Mouse (Mus musculus) kidney, adult 9 months (tissue): Measurements from ENCODE around the gene Gna12.
A peak's percentile ranks its signal among the peaks of the same experiment; 100 is the strongest.

Experiments
- DNase-seq: peaks from one replicate; pipeline ENCODE4 v3.0.0; 2022

Gene Gna12

DNA sequence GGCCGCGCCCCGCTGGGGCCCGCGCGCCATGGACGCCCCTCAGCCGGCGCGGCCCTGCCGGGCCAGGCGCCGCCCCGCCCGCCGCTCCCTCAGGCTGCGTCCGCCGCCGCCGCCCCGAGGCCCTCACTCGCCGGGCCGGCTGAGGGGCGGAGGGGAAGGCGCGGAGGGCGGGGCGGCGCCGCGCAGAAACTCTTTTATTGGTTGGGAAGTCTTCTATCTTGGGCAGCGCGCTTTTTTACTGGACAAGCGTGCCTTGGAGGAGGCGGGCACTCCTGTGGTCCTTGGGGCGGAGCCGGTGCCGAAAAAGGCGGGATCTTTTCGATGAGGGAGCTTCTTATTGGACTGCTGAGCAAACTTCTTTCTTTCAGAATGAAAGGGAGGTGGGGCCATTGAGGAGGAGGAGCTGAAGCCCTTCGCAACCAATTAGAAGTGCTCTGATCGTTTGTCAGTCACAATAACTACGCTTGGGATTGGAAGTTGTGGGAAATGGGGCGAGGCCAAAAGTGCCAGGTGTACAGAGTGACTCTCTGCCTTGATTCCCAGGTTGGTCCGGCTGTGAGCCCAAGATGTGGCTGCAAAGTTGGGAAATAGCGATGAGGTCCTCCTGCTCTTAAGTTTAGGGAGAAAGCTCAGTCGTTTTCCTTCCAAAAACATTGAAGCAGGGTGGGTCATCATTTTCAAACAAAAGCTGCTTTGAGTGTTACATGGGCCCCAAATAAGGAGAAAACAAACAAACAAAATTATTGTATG lies at the start of gene Gna12:
TSS of gene Gna12 (minus strand) at position 118 of the 750 bp plus-strand sequence.
- peak; percentile 100 for DNase-seq

DNA sequence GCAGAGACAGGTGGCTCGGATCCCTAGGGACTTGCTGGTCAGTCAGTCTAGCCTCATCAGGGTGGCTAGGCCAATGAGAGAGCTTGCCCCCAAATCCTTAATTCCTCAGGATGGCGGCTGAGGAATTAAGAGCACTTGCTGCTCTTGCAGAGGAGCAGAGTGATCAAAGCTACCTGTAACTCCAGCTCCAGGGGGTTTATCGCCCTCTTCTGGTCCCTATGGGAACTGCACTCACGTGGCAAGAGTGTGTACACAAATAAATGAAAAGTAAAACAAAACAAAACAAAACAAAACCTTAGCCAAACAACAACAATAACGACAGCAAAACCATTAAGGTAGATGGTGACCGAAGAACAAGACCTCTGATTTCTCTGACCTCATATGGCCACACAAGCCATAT lies 48.4 kb upstream of the Gna12 start:
- DNase-seq = no peak

DNA sequence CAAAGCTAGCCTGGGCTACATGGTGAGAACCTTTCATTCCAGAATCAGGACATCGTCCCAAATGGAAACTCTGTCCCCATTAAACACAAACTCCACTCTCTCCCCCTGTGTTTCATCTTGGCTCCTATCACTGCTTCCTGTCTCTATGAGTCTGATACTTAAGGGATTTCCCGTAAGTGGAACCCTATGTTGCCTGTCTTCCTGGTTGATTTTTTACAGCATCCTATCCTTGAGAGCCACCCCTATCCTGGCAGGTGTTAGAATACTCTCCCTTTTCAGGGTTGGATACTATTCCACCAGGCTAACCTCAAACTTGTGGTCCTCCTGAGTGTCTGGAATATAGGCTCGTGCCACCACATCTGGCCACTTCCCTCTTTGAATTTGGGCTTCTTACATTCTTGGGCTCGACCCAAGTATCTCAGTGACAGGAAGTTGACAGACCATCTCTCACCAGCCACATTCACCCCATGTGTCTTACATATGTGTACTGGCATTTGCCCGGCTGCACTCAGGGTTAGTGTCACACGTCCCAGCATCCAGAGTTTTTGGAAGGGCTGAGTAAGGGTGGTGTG lies 43.6 kb upstream of the Gna12 start:
- no peak for DNase-seq

DNA sequence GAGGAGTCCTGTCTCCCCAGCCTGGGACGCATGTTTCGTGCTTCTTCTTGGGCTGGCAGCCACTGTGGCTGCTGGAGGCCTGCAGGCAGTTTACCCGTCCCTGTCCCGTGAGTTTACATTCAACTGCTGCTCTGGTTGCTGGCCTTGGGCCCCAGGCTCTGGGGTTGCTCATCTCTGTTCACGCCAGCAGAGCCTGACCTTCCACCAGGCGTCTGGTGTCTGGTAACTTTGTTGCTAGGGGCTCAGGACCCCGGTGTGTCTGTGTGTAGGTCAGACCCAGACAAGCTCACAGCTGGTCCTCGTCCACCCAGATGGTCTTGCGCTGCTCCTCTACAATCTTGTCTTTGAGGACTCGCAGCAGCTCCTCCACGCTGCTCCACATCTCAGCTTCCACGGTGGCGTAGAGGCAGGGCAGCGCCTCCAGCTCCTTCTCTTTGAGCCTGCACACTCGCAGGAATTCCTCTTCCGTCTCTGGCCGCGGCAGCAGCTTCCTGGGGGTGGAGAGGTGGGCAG lies 42.9 kb upstream of the Gna12 start:
- DNase-seq = no peak

DNA sequence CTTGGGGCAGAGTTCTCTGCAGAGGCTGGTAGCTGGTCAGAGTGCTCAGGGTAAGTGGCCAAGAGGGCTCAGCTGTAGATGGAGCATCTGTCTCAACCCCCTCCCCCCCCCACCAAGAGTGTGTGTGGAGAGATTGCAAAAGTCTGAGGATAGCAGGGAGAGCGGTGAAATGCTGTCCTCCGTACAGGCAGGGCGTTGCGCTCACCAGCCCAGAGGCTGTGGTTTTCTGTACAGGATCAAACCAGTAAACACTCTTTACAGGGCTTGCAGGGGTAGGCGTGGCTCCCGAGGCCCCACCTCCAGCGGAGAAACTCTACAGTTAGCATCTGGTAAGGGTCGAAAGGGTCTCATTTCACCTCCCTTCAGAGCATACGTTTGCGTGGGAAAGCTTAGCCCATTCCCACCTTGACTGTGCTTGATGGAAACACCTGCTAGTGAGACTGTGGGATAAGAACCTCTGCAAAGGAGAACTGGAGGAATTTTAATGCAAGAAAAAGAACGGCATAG lies 42.4 kb upstream of the Gna12 start:
- no peak for DNase-seq

DNA sequence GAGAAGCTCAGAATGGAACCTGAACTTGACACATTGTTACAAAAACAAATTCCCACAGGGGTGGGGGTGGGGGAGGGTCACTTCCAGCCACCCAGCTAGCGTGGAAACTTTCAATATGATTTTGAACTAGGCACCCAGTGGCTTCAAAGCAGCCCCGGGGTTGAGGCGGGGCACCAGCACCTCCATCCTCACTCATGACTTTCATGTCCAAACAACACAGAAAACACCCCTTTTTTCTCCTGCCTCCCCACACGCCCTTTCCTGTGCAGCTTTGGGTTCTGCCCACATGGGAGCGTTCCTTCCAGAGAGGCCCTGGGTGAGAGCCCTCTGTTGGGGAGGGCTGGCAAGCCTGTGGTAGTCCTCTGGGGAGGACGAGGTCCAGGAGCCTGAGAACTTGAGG lies 41.0 kb upstream of the Gna12 start:
- no peak for DNase-seq

DNA sequence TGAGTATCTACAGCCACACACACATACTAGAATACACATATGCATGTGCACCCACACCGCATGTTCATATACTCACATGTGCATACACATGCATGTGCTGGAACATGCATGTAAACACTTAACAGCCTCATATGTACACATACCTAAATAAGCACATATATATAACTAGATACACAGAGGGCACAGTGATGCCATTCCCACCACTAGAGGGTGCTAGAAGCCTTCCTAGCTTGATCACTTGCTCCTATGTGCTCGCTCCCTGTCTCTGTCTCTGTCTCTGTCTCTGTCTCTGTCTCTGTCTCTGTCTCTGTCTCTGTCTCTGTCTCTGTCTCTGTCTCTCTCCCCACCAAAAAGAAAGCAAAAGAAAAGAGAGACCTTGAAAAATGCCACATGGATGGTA lies 38.8 kb upstream of the Gna12 start:
- peak; percentile 67 for DNase-seq

DNA sequence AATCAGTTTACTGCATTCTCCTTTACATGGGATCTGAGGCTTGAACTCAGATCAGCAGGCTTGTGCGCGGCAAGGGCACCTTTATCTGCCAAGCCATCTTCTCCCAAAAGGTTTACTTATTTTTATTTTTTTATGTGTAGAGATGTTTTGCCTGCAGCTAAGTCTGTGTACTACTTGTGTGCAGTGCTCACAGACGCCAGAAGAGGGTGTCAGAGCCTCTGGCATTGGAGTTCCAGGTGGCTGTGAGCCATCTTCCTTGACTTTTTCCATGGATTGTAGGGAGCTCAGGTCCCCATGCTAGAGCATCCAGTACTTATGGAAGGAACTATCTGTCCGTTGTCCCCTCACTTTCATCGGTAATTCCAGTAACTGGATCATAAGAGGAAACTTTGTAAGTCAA lies 29.5 kb upstream of the Gna12 start:
- no peak for DNase-seq

DNA sequence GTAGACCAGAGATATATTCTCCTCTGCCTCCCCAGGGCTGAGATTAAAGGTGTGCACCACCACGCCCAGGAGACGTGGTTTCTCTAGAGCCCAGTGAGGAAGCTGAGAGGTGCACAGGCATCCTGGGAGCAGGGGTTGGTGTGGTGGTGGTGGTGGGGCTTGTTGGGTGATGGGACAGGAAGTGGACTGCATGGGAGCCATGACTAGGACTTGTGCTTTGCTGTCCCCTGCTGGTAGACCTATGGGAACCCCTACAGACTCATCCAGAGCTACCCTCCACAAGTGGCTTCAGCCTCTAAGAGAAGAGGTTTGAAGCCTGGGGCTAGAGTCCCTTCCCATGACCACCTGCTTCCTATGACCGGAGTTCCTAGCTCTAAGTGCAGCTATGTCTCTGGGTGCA lies 28.1 kb upstream of the Gna12 start:
- DNase-seq = no peak

DNA sequence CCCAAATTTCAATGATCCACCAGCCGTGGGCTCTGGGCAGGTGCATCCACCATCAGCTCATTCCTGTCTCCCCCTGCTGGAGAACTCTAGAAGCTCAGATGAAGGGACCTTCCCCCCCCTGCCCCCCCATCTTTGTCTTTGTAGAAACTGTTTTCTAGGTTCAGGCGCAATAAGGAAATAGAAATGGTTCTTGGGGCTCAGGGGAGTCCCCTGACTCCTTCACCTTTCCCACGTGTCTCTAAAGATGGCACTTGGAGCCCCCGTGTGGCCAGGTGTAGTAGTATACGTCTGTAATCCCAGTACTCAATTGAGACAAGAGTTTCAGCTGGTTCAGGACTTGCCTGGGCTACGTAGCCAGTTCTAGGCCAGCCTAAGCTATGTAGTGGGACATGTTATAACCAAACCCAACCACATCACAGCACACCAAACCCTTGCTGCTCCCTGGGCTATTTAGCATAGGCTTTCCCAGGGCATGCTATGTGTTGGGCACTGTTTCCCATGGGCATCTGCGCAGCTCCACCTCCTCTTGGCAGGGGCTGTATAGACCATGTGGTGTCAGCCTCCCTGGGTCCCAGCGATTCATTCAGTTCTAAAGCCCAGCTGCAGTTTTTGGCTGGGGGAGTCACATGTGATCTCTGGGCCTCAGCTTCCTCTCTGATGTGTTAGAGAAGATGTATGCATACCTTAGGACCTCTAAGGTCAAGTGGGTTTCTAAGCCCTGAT lies 27.4 kb upstream of the Gna12 start:
- DNase-seq = peak; percentile 22

DNA sequence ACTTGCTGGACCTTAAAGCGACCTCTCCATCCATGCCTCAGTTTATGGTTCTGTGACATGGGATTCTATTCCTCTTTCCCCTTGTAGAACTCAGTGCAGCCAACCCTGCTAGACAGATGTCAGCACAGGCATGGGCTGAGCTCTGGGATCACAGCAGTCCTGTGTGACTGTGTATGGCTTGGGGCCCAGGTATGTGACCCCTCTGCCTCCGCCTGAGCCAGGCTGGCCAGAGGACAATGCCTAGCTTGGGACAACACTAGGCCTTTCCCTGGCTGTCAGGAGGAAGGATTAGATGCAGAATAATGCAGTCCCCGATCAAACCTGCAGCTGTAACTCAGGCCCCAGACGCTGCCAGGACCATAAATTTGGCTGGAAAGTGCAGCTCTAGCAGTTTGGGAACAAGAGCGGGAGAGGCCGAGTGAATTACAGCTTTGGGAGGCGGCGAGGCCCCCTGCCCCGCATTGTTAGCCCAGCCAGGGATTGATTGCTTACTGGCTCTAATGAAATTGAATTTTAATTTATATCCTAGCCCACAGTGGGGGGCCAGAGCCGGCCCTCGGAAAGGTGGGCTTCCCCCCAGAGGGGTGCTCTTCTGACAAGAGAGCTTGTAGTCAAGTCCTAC lies 25.8 kb upstream of the Gna12 start:
- DNase-seq = no peak

DNA sequence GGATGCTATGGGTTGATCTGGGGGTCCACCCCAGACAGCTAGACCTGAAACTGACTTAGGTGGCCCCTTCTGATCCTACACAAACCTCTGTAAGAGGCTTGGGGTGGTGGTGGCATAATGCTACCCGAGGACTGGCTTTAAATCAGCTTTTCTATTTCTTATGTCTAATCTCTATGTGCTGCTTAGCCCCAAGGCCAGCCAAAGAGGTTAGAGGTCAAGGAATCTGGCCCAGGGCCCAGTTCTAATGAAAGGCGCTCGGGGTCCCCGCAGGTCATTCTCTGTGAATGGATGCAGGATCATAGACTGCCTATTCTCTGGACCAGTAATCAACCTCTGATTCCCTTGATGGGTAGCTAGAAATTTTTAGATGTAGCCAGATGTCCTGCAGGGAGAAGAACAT lies 24.5 kb upstream of the Gna12 start:
- DNase-seq = no peak

DNA sequence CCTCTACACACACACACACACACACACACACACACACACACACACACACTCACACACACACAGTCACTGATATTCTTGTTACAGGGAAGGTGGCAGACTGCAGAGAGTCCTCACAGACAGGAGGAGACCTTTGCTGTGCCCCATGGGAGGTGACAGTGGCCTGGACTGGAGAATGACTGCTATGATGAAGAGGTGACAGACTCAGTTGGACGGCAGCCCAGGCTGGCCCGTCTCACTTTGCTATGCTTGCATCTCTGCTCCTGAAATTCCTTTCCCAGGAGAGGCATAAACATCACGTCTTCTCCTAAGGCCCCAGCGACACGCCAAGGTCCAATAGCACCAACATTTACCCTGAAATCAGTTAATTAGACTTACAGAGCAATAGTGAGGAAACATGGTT lies 23.5 kb upstream of the Gna12 start:
- no peak for DNase-seq

DNA sequence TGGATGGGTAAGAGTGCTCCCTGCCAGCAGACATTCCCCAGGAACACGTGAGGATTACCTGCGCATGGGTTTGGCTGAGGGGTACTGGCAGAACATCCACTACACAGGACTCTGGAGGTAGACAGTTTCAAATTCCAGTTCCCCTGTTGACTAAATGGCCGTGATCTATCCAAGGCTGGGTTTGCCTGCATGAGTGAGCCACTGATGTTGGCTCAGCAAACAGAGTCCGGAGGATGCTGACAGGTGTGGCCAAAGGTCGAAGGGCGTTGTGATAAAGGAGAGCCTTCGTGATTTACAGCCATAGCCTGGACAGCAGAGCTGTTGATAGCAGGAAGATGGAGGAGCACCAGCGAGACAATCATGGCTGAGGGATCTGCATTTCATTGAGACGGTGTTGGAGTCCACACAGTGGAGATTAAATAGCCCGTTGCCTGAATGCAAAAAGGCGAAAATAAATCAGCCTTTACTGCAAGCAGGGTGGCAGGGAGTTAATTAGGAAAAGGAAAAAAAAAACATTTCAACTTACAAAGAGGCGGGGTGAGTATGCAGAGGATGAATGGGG lies 22.3 kb upstream of the Gna12 start:
- DNase-seq = peak; percentile 35

DNA sequence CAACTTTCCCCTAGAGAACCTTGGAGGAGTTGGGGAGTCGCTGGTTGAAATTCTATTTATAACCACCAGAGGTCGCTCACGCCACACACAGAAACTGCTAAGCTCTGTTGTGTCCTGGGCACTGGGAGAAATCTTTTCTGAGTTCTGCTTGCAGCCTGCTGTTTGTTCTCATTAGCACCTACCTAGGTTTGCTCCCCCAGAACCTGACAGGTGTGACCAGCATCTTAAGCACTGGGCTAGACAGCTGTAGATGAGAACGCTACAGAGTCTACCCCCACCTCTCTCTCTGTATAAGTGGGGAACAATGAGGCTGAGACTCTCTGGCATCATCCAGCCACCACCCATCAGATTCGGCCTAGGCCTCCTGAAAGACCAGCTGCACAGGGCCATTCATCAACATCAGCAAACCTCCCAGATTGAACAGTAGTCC lies 17.1 kb upstream of the Gna12 start:
- DNase-seq = peak; percentile 44

DNA sequence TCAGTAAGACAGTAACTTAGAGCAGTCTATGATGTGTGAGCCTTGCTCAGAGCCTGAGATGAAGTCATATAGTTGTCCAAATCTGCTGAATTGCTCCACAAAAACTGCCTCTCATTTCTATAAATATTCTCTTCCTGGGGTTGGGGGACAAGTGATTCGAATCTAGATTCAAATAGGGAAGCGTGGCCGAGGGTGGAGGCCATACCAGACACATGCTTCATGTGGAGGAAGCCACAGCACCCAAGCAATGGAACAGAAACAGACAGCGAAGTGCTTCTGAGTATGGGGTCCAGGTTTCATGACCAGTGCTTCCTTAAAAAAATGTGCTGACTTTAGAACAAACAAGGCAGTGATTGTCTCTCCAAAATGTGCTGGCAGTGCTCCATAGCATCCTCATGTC lies 11.7 kb upstream of the Gna12 start:
- no peak for DNase-seq

DNA sequence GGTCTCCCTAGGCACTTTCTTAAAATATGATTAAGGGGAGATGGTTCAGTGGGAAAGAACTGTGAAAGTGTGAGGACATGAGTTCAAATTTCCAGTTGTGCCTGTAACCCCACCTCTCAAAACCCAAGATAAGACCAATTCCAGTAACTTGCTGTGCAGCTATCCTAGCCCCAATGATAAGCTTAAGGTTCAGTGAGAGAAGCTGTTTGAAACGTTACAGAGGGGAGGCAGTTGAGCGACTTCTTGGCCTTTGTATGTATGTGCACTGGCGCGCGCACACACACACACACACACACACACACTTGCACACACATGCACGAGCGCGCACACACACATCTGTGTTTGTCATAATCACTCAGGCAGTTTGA lies 817 bp upstream of the Gna12 start:
- DNase-seq = no peak

DNA sequence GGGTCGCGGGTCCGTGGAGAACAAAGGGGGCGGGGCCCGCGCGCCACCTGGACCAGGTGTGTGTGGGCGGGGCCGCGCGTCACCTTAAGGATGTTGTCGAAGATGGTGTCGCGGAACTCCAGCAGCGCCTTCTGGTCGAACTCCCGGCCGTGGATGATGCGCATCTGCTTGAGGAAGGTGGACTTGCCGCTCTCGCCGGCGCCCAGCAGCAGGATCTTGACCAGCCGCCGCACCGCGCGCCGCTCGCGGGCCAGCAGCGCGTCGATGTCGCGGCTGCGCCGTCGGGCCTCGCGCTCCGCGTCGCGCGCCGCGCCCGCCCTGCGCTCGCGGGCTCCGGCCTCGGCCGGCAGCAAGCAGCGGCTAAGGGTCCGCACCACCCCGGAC lies 328 bp downstream of the Gna12 start:
- peak; percentile 64 for DNase-seq

DNA sequence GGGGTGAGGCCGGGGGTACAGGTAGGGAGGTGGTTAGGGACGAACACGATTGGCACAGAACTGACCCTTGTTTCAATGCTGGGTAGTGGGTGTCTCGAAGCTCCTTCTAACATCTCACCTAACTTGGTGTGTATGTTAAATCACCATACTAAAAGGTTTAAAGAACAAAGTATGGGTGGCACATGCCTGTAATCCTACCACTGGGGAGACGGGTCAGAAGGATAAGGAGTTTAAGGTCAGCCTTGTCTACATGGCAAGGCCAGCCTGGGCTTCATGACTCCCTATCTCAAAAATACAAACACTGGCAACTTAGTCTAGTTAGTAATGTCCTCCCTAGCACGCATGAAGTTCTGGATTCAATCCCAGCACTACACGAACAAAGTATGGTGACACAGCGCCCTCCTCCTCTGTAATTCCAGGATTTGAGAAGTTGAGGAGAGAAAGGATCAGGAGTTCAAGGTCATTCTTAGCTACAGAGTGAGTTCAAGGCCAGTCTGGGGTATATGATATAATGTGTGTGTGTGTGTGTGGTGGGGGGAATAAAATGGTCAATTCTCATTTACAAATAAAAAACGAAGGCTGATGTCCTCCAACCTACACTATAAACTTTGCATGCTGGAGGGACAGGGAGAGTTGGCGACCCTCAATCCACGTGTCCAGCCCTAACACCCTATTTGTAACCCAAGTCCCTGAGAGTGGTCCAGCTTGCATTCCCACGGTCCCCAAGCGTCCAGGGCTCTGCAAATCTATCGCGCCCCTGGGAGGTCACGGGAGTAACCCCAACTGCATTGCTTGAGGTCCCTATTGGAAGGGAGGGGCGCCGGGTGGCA lies 935 bp downstream of the Gna12 start:
- DNase-seq = peak; percentile 76

DNA sequence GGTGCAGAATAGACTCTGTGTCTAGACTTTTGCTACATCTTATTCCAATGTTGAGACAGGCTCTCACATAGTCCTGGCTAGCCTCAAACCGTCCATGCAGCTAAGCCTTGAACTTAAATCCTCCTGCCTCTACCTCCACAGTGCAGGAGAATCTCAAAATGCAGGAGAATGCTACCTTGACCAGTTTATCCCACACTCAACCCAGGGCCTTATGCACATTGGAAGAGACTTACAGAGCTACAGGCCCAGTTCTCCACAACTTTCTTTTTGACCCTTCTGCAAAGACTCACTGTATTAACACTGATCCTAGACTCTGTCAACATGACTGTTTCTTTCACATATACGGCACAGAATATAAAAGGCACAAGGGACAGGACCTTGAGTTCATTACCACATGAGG lies 1.9 kb downstream of the Gna12 start:
- DNase-seq = no peak

DNA sequence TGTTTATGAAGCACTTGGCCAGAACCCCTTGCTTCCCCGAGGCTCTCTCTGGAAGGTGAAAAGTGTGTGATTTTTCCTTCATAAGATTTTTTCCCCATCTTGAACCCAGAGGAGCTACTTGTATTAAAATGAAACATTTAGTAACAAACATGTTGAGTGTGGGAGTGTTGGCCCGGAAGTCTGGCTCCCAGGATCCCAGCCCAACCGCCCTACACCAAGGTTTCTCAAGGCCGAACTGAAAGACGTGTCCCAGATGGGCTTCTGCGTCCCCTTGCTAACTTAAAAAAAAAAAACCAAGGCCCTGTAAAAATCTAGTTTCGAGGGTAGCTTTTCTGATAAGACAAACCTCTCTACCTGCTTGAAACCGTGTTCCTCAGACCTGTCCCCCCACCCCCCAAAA lies 2.3 kb downstream of the Gna12 start:
- DNase-seq = no peak

DNA sequence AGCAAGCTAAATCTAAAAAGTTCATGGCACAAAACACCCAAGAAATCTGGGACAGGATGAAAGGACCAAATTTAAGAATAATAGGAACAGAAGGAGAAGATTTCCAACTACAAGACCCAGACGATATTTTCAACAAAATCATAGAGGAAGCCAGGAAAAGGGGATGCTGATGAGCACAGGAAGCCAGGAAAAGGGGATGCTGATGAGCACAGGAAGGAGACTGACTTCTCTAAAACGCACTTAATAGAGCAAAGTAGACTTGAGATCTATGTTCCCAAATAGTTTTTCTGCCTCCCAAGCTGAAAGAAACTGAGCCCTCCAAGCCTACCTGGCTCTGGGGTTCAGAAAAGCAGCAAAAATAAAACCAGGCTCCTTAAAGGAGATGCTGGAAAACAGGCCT lies 2.8 kb downstream of the Gna12 start:
- no peak for DNase-seq
